Mouse (Mus musculus): ENCODE measurements around the gene Plg. TPM values are rescaled to one million over a fixed set of nuclear protein-coding genes. Genes with fewer than 3 reads are reported as not detected.

Plg gene
- not detected in 2 replicates for polyA plus RNA-seq (2015; fragmentation: Nextera tagmentation; extraction: Ambion mirVana)

- no peaks in the 10 kb centered on the region for H3K36me3 ChIP-seq
- no peak within 1 kb of the TSS for H3K9ac ChIP-seq
- no peak within 1 kb of the TSS for H3K4me2 ChIP-seq
- WGBS, result 94% methylated on average over 11 of the region's 11 CpGs
- ATAC-seq (ENCODE audit: low FRiP score), result no peak
- H3K27me3 ChIP-seq, result no peaks in the 10 kb centered on the region
- H3K4me1 ChIP-seq (replicated peaks), result peaks cover 3% of the 10 kb centered on the region
- no peak within 1 kb of the TSS for H3K27ac ChIP-seq
- no peak within 1 kb of the TSS for H3K4me3 ChIP-seq
- no peaks in the 10 kb centered on the region for H3K9me3 ChIP-seq
Observed at GRCm38 (mm10) chr17:12377981-12378705, at the start of gene Plg. TSS of gene Plg (plus strand) at chr17:12378608.

GRCm38 (mm10) chr17:12335115-12335514, 43.3 kb upstream of the Plg start:
- 78% methylated on average over 6 of the region's 6 CpGs for WGBS
- no peak overlapping the region for H3K4me3 ChIP-seq
- H3K9ac ChIP-seq, result no peak overlapping the region
- no peak overlapping the region for H3K4me2 ChIP-seq
- ATAC-seq (ENCODE audit: low FRiP score), result no peak
- H3K36me3 ChIP-seq, result no peaks in the 10 kb centered on the region
- no peaks in the 10 kb centered on the region for H3K27me3 ChIP-seq
- no peaks in the 10 kb centered on the region for H3K9me3 ChIP-seq
- no peaks in the 10 kb centered on the region for H3K4me1 ChIP-seq (replicated peaks)
- H3K27ac ChIP-seq, result no peak overlapping the region

GRCm38 (mm10) chr17:12336073-12336868, 42.1 kb upstream of the Plg start:
- no peaks in the 10 kb centered on the region for H3K4me1 ChIP-seq (replicated peaks)
- no peak for ATAC-seq (ENCODE audit: low FRiP score)
- no peak overlapping the region for H3K9ac ChIP-seq
- H3K36me3 ChIP-seq, result no peaks in the 10 kb centered on the region
- no peak overlapping the region for H3K4me3 ChIP-seq
- no peak overlapping the region for H3K4me2 ChIP-seq
- no peaks in the 10 kb centered on the region for H3K27me3 ChIP-seq
- no peaks in the 10 kb centered on the region for H3K9me3 ChIP-seq
- WGBS, result 84% methylated on average over 19 of the region's 19 CpGs
- no peak overlapping the region for H3K27ac ChIP-seq

GRCm38 (mm10) chr17:12337156-12337555, 41.3 kb upstream of the Plg start:
- Histone ChIP-seq H3K4me3 (no peak overlapping the region), H3K36me3 (no peaks in the 10 kb centered on the region), H3K27me3 (no peaks in the 10 kb centered on the region), H3K4me1 (replicated peaks) (no peaks in the 10 kb centered on the region), H3K4me2 (no peak overlapping the region), H3K9ac (no peak overlapping the region), H3K27ac (no peak overlapping the region), H3K9me3 (no peaks in the 10 kb centered on the region)
- no peak for ATAC-seq (ENCODE audit: low FRiP score)
- WGBS, result 88% methylated on average over 4 of the region's 4 CpGs

GRCm38 (mm10) chr17:12343702-12344376, 34.6 kb upstream of the Plg start:
- H3K27ac ChIP-seq, result no peak overlapping the region
- ATAC-seq (ENCODE audit: low FRiP score), result no peak
- no peaks in the 10 kb centered on the region for H3K36me3 ChIP-seq
- WGBS, result 89% methylated on average over 9 of the region's 9 CpGs
- no peaks in the 10 kb centered on the region for H3K9me3 ChIP-seq
- H3K4me3 ChIP-seq, result no peak overlapping the region
- H3K9ac ChIP-seq, result no peak overlapping the region
- H3K4me2 ChIP-seq, result no peak overlapping the region
- no peaks in the 10 kb centered on the region for H3K4me1 ChIP-seq (replicated peaks)
- H3K27me3 ChIP-seq, result no peaks in the 10 kb centered on the region

GRCm38 (mm10) chr17:12347462-12347861, 30.9 kb upstream of the Plg start:
- Histone ChIP-seq H3K4me2 (no peak overlapping the region), H3K27me3 (no peaks in the 10 kb centered on the region), H3K27ac (no peak overlapping the region), H3K9me3 (no peaks in the 10 kb centered on the region), H3K4me1 (replicated peaks) (no peaks in the 10 kb centered on the region), H3K4me3 (no peak overlapping the region), H3K9ac (no peak overlapping the region), H3K36me3 (no peaks in the 10 kb centered on the region)
- no peak for ATAC-seq (ENCODE audit: low FRiP score)
- 92% methylated on average over 1 of the region's 1 CpGs for WGBS

GRCm38 (mm10) chr17:12351564-12351963, 26.8 kb upstream of the Plg start:
- H3K4me2 ChIP-seq, result no peak overlapping the region
- no peak for ATAC-seq (ENCODE audit: low FRiP score)
- no peak overlapping the region for H3K27ac ChIP-seq
- 92% methylated on average over 6 of the region's 6 CpGs for WGBS
- no peaks in the 10 kb centered on the region for H3K9me3 ChIP-seq
- no peaks in the 10 kb centered on the region for H3K4me1 ChIP-seq (replicated peaks)
- H3K36me3 ChIP-seq, result no peaks in the 10 kb centered on the region
- no peak overlapping the region for H3K4me3 ChIP-seq
- no peak overlapping the region for H3K9ac ChIP-seq
- no peaks in the 10 kb centered on the region for H3K27me3 ChIP-seq

GRCm38 (mm10) chr17:12352781-12353180, 25.6 kb upstream of the Plg start:
- Histone ChIP-seq H3K4me3 (no peak overlapping the region), H3K9ac (no peak overlapping the region), H3K4me1 (replicated peaks) (no peaks in the 10 kb centered on the region), H3K27ac (0 out of 2 replicates have a peak overlapping the region, but pooled peaks have one; percentile 26), H3K36me3 (no peaks in the 10 kb centered on the region), H3K27me3 (no peaks in the 10 kb centered on the region), H3K9me3 (no peaks in the 10 kb centered on the region), H3K4me2 (no peak overlapping the region)
- ATAC-seq (ENCODE audit: low FRiP score), result no peak
- WGBS, result 33% methylated on average over 1 of the region's 1 CpGs

- Histone ChIP-seq H3K4me3 (no peak overlapping the region), H3K27me3 (no peaks in the 10 kb centered on the region), H3K27ac (no peak overlapping the region), H3K4me1 (replicated peaks) (no peaks in the 10 kb centered on the region), H3K9me3 (no peaks in the 10 kb centered on the region), H3K4me2 (no peak overlapping the region), H3K9ac (no peak overlapping the region), H3K36me3 (no peaks in the 10 kb centered on the region)
- no peak for ATAC-seq (ENCODE audit: low FRiP score)
- 90% methylated on average over 15 of the region's 15 CpGs for WGBS
Observed at GRCm38 (mm10) chr17:12359876-12360275, 18.5 kb upstream of the Plg start.

GRCm38 (mm10) chr17:12363601-12364425, 14.6 kb upstream of the Plg start:
- H3K9me3 ChIP-seq, result no peaks in the 10 kb centered on the region
- 88% methylated on average over 11 of the region's 11 CpGs for WGBS
- no peak overlapping the region for H3K4me2 ChIP-seq
- no peak overlapping the region for H3K4me3 ChIP-seq
- no peak overlapping the region for H3K27ac ChIP-seq
- ATAC-seq (ENCODE audit: low FRiP score), result no peak
- H3K4me1 ChIP-seq (replicated peaks), result peaks cover 4% of the 10 kb centered on the region; the same call in 1 of the 2 replicates
- no peak overlapping the region for H3K9ac ChIP-seq
- H3K27me3 ChIP-seq, result no peaks in the 10 kb centered on the region
- H3K36me3 ChIP-seq, result no peaks in the 10 kb centered on the region

- Histone ChIP-seq H3K9ac (no peak overlapping the region), H3K4me1 (replicated peaks) (peaks cover 4% of the 10 kb centered on the region; the same call in 1 of the 2 replicates), H3K4me3 (no peak overlapping the region), H3K9me3 (no peaks in the 10 kb centered on the region), H3K36me3 (no peaks in the 10 kb centered on the region), H3K27ac (no peak overlapping the region), H3K4me2 (no peak overlapping the region), H3K27me3 (no peaks in the 10 kb centered on the region)
- 49% methylated on average over 8 of the region's 8 CpGs for WGBS
- no peak for ATAC-seq (ENCODE audit: low FRiP score)
Observed at GRCm38 (mm10) chr17:12364426-12364735, 14.0 kb upstream of the Plg start.
